14 mouse cellular contexts compared by ENCODE assay signal in genomic region chr17:34286501-34286900, GRCm38 (mm10). TPM values are rescaled to one million over a fixed set of nuclear protein-coding genes. Genes with fewer than 3 reads are reported as not detected.
"Had no signal": no experiment of that assay in that cellular context is flagged by ENCODE, and none has a peak within 500 bp of the region (broad histone marks: within the 10 kb centered on the region; RNA-seq: fewer than 3 reads in every experiment).

No protein-coding gene starts in this region.

- ATAC-seq: intestine, postnatal 0 days; lung, postnatal 0 days; midbrain, embryonic 16.5 days had no signal

- DNase-seq: layer of hippocampus, adult 9-11 months; right cerebral cortex, adult 18-20 months; right cerebral cortex, postnatal 25 days had no signal

- H3K36me3 ChIP-seq: limb, embryonic 12.5 days; neural tube, embryonic 15.5 days had no signal

RNA-seq across cellular contexts. Expression of gene H2-Aa, which starts 1.1 kb away (rescaled TPM):
- polyA plus RNA-seq: limb, embryonic 12.5 days; midbrain, embryonic 11.5 days; midbrain, embryonic 16.5 days; neural tube, embryonic 11.5 days had no signal

RNA-seq across cellular contexts. Expression of gene H2-Eb2, which starts 39.0 kb away (rescaled TPM):
- total RNA-seq: layer of hippocampus, adult 18-20 months; left cerebral cortex, postnatal 36 days had no signal
- polyA plus RNA-seq: intestine, postnatal 0 days; liver, embryonic 14.5 days; lung, postnatal 0 days; midbrain, embryonic 11.5 days; neural tube, embryonic 11.5 days; stomach, embryonic 16.5 days had no signal

RNA-seq across cellular contexts. Expression of gene H2-Ob, which starts 47.8 kb away (rescaled TPM):
- total RNA-seq: left cerebral cortex, postnatal 36 days had no signal
- polyA plus RNA-seq: limb, embryonic 12.5 days; midbrain, embryonic 11.5 days; neural tube, embryonic 11.5 days had no signal
